Mouse (Mus musculus): ENCODE results near the gene Gm20388. TPM values are rescaled to one million over a fixed set of nuclear protein-coding genes. Genes with fewer than 3 reads are reported as not detected.

Gm20388 gene
- total RNA-seq, 1 experiment = 27.0 TPM

- in situ Hi-C loops (cut with MboI; ENCODE audit: low sequenced_read_pairs in 2 of 2, unreplicated experiment in 2 of 2) = no loop called here
- no peaks in the 10 kb centered on the region for H3K9me3 ChIP-seq (ENCODE audit: control insufficient read depth, insufficient read depth, low read depth, low read length)
- no peaks in the 10 kb centered on the region for H3K36me3 ChIP-seq (ENCODE audit: control insufficient read depth, insufficient read depth, low read length, poor library complexity, severe bottlenecking)
- no peak overlapping the region for H3K9ac ChIP-seq (ENCODE audit: insufficient read depth, low read depth, low read length, poor library complexity, severe bottlenecking)
- TF ChIP-seq HCFC1 (IDR thresholded peaks at IDR 0.05; ENCODE audit: borderline replicate concordance, insufficient read depth, low read length) = no peak
- no peak for TF ChIP-seq MAFK (IDR thresholded peaks at IDR 0.05; ENCODE audit: insufficient read depth, low read depth, low read length)
- no peak for TF ChIP-seq ZC3H11A (IDR thresholded peaks at IDR 0.05; ENCODE audit: borderline replicate concordance, low read depth, low read length)
- TF ChIP-seq CHD2 (IDR thresholded peaks at IDR 0.05; ENCODE audit: low read depth, low read length) = no peak
- no peak for TF ChIP-seq ZNF384 (IDR thresholded peaks at IDR 0.05; ENCODE audit: low read depth, low read length)
- no peak overlapping the region for H3K27ac ChIP-seq (ENCODE audit: insufficient read depth, low read depth, low read length, poor library complexity, severe bottlenecking)
- DNase-seq (ENCODE audit: low read depth, low spot score) = no peak
- no peaks in the 10 kb centered on the region; a peak in 1 of 4 replicates for H3K4me1 ChIP-seq (ENCODE audit: control insufficient read depth in 2 of 2, insufficient read depth in 2 of 2, low read length in 2 of 2, poor library complexity in 1 of 2)
- no peak overlapping the region for H3K4me3 ChIP-seq (ENCODE audit: insufficient read depth in 1 of 2, low read depth in 1 of 2, low read length in 2 of 2, poor library complexity in 1 of 2, severe bottlenecking in 1 of 2)
These were observed 937.1 kb downstream of the Gm20388 start for GRCm38 (mm10) chr8:120847735-120848134.

- no peak overlapping the region for H3K9ac ChIP-seq (ENCODE audit: insufficient read depth, low read depth, low read length, poor library complexity, severe bottlenecking)
- TF ChIP-seq MAFK (IDR thresholded peaks at IDR 0.05; ENCODE audit: insufficient read depth, low read depth, low read length) = no peak
- DNase-seq (ENCODE audit: low read depth, low spot score) = no peak
- no peaks in the 10 kb centered on the region for H3K9me3 ChIP-seq (ENCODE audit: control insufficient read depth, insufficient read depth, low read depth, low read length)
- H3K27ac ChIP-seq (ENCODE audit: insufficient read depth, low read depth, low read length, poor library complexity, severe bottlenecking) = no peak overlapping the region; the same call in 1 of the 2 replicates
- in situ Hi-C loops (cut with MboI; ENCODE audit: low sequenced_read_pairs in 2 of 2, unreplicated experiment in 2 of 2) = no loop called here
- no peaks in the 10 kb centered on the region for H3K36me3 ChIP-seq (ENCODE audit: control insufficient read depth, insufficient read depth, low read length, poor library complexity, severe bottlenecking)
- H3K4me3 ChIP-seq (ENCODE audit: insufficient read depth in 1 of 2, low read depth in 1 of 2, low read length in 2 of 2, poor library complexity in 1 of 2, severe bottlenecking in 1 of 2) = no peak overlapping the region
- no peaks in the 10 kb centered on the region; a peak in 1 of 4 replicates for H3K4me1 ChIP-seq (ENCODE audit: control insufficient read depth in 2 of 2, insufficient read depth in 2 of 2, low read length in 2 of 2, poor library complexity in 1 of 2)
These were observed 937.8 kb downstream of the Gm20388 start for GRCm38 (mm10) chr8:120848434-120848833.

DNA sequence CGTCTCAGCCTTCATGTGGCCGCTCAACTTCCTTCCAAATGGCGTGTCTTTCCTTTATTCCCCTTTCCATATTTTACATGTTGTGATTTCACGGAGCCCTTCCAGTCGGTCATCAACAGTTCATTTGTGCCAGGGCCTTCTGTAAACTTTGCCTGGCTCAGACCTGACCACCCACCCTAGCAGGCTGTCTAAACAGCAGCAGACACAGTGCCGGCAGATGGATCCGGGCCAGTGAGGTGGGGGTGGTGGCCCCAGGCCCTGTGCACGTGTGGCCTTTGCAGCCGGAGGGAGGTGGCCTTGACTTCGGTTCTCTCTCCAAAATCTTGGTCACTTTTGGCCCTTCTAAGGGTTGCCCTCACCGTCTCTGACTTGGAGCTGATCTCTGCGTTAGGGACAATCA, 940.8 kb downstream of the Gm20388 start:
- H3K36me3 ChIP-seq (ENCODE audit: control insufficient read depth, insufficient read depth, low read length, poor library complexity, severe bottlenecking) = no peaks in the 10 kb centered on the region
- H3K4me3 ChIP-seq (ENCODE audit: insufficient read depth in 1 of 2, low read depth in 1 of 2, low read length in 2 of 2, poor library complexity in 1 of 2, severe bottlenecking in 1 of 2) = no peak overlapping the region
- in situ Hi-C loops (cut with MboI; ENCODE audit: low sequenced_read_pairs in 2 of 2, unreplicated experiment in 2 of 2) = no loop called here
- no peak overlapping the region for H3K27ac ChIP-seq (ENCODE audit: insufficient read depth, low read depth, low read length, poor library complexity, severe bottlenecking)
- H3K4me1 ChIP-seq (ENCODE audit: control insufficient read depth in 2 of 2, insufficient read depth in 2 of 2, low read length in 2 of 2, poor library complexity in 1 of 2) = no peaks in the 10 kb centered on the region; a peak in 1 of 4 replicates
- DNase-seq (ENCODE audit: low read depth, low spot score) = no peak
- H3K9me3 ChIP-seq (ENCODE audit: control insufficient read depth, insufficient read depth, low read depth, low read length) = no peaks in the 10 kb centered on the region
- TF ChIP-seq HCFC1 (IDR thresholded peaks at IDR 0.05; ENCODE audit: borderline replicate concordance, insufficient read depth, low read length) = no peak
- TF ChIP-seq CHD2 (IDR thresholded peaks at IDR 0.05; ENCODE audit: low read depth, low read length) = no peak
- no peak for TF ChIP-seq ZC3H11A (IDR thresholded peaks at IDR 0.05; ENCODE audit: borderline replicate concordance, low read depth, low read length)
- H3K9ac ChIP-seq (ENCODE audit: insufficient read depth, low read depth, low read length, poor library complexity, severe bottlenecking) = no peak overlapping the region

GRCm38 (mm10) chr8:120859881-120860280, 949.2 kb downstream of the Gm20388 start:
- H3K27ac ChIP-seq (ENCODE audit: insufficient read depth, low read depth, low read length, poor library complexity, severe bottlenecking) = no peak overlapping the region
- no peaks in the 10 kb centered on the region for H3K36me3 ChIP-seq (ENCODE audit: control insufficient read depth, insufficient read depth, low read length, poor library complexity, severe bottlenecking)
- no peak overlapping the region for H3K9ac ChIP-seq (ENCODE audit: insufficient read depth, low read depth, low read length, poor library complexity, severe bottlenecking)
- no peaks in the 10 kb centered on the region for H3K9me3 ChIP-seq (ENCODE audit: control insufficient read depth, insufficient read depth, low read depth, low read length)
- H3K4me3 ChIP-seq (ENCODE audit: insufficient read depth in 1 of 2, low read depth in 1 of 2, low read length in 2 of 2, poor library complexity in 1 of 2, severe bottlenecking in 1 of 2) = no peak overlapping the region
- no peak for TF ChIP-seq ZNF384 (IDR thresholded peaks at IDR 0.05; ENCODE audit: low read depth, low read length)
- no peak for TF ChIP-seq MAFK (IDR thresholded peaks at IDR 0.05; ENCODE audit: insufficient read depth, low read depth, low read length)
- no peak for TF ChIP-seq CHD2 (IDR thresholded peaks at IDR 0.05; ENCODE audit: low read depth, low read length)
- TF ChIP-seq ZC3H11A (IDR thresholded peaks at IDR 0.05; ENCODE audit: borderline replicate concordance, low read depth, low read length) = no peak
- no peak for TF ChIP-seq HCFC1 (IDR thresholded peaks at IDR 0.05; ENCODE audit: borderline replicate concordance, insufficient read depth, low read length)
- in situ Hi-C loops (cut with MboI; ENCODE audit: low sequenced_read_pairs in 2 of 2, unreplicated experiment in 2 of 2) = no loop called here
- DNase-seq (ENCODE audit: low read depth, low spot score) = no peak
- H3K4me1 ChIP-seq (ENCODE audit: control insufficient read depth in 2 of 2, insufficient read depth in 2 of 2, low read length in 2 of 2, poor library complexity in 1 of 2) = no peaks in the 10 kb centered on the region

DNA sequence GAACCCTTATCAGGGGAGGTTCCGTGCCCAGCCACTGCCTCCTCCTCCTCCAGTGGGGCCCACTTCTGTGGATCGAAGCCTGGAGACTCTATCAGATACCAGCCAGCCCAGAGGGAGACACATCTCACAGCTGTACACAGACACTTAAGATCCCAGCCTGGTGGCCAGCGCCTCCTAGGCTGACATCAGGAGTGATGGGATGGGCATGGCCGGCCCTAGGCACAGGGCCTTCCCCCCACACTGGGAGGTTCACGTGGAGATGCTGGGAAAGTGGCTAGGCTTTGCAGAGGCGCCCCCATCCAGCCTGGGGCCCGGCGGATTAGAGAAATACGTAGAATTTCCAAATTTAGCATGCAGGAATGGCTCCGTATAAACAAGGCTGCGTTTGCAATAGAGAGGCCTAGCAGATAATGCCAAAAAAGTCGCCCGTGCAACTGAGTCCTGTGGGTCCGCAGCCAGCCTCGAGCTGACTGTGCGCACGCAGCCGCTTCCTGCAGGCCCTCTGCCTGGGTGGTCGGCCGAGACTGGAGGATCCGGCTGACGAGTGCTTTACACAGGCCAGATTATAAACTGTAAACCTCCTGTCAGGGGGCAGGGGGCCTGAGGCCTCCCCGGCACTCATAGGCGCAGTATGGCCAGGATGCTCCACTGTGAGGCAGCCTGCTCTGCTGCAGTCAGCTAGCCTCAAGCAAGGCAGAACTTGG, 949.9 kb downstream of the Gm20388 start:
- in situ Hi-C loops (cut with MboI; ENCODE audit: low sequenced_read_pairs in 2 of 2, unreplicated experiment in 2 of 2) = no loop called here
- H3K36me3 ChIP-seq (ENCODE audit: control insufficient read depth, insufficient read depth, low read length, poor library complexity, severe bottlenecking) = no peaks in the 10 kb centered on the region
- TF ChIP-seq MAFK (IDR thresholded peaks at IDR 0.05; ENCODE audit: insufficient read depth, low read depth, low read length) = no peak
- TF ChIP-seq ZC3H11A (IDR thresholded peaks at IDR 0.05; ENCODE audit: borderline replicate concordance, low read depth, low read length) = no peak
- TF ChIP-seq CHD2 (IDR thresholded peaks at IDR 0.05; ENCODE audit: low read depth, low read length) = no peak
- no peak for TF ChIP-seq HCFC1 (IDR thresholded peaks at IDR 0.05; ENCODE audit: borderline replicate concordance, insufficient read depth, low read length)
- TF ChIP-seq ZNF384 (IDR thresholded peaks at IDR 0.05; ENCODE audit: low read depth, low read length) = no peak
- no peak for DNase-seq (ENCODE audit: low read depth, low spot score)
- no peaks in the 10 kb centered on the region for H3K9me3 ChIP-seq (ENCODE audit: control insufficient read depth, insufficient read depth, low read depth, low read length)
- no peak overlapping the region for H3K9ac ChIP-seq (ENCODE audit: insufficient read depth, low read depth, low read length, poor library complexity, severe bottlenecking)
- H3K4me1 ChIP-seq (ENCODE audit: control insufficient read depth in 2 of 2, insufficient read depth in 2 of 2, low read length in 2 of 2, poor library complexity in 1 of 2) = no peaks in the 10 kb centered on the region
- no peak overlapping the region for H3K4me3 ChIP-seq (ENCODE audit: insufficient read depth in 1 of 2, low read depth in 1 of 2, low read length in 2 of 2, poor library complexity in 1 of 2, severe bottlenecking in 1 of 2)
- H3K27ac ChIP-seq (ENCODE audit: insufficient read depth, low read depth, low read length, poor library complexity, severe bottlenecking) = no peak overlapping the region
